Mouse (Mus musculus): ENCODE results near the gene Yy1. TPM values are rescaled to one million over a fixed set of nuclear protein-coding genes. Genes with fewer than 3 reads are reported as not detected.

The Yy1 gene
- total and polyA plus RNA-seq, 3 experiments = 34.9 to 62.4 (median 52.1) TPM

DNA sequence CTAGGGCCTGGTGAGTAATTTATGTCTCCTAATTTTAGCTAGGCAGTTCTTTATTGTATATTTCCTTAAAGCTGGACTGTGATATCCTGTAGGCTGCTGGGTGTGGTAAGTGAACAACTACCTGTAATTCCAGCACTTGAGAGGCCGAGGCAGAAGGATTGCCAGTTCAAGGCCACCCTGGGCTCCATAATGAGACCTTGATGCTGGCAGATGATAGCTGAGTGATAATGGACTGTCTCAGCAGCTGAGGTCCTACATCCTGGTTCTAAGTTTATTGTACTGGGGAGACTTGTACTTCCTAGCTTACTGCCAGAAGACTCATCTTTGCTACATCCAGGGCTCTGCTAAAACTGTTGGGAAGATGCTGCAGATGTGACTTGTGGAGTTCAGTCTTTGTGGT lies 17.0 kb downstream of the Yy1 start:
- Histone ChIP-seq H3K27ac (ENCODE audit: control insufficient read depth, low read depth, low read length) (no peak overlapping the region), H3K36me3 (ENCODE audit: control insufficient read depth in 1 of 2, insufficient read depth in 2 of 2, low read length in 2 of 2) (peaks cover 27 to 51% of the 10 kb centered on the region in 2 experiments), H3K9me3 (replicated peaks; ENCODE audit: insufficient read depth, low read length) (no peaks in the 10 kb centered on the region), H3K79me2 (ENCODE audit: control insufficient read depth, insufficient read depth, low read length, poor library complexity) (peaks cover 84% of the 10 kb centered on the region), H3K4me3 (ENCODE audit: control insufficient read depth in 1 of 2, insufficient read depth in 1 of 2, low read depth in 2 of 2, low read length in 2 of 2) (no peak overlapping the region), H3K27me3 (ENCODE audit: control insufficient read depth in 1 of 2, insufficient read depth in 2 of 2, low read length in 2 of 2) (no peaks in the 10 kb centered on the region), H3K4me1 (ENCODE audit: control insufficient read depth in 1 of 2, insufficient read depth in 2 of 2, low read length in 2 of 2) (peaks cover 10 to 22% of the 10 kb centered on the region in 2 experiments), H3K9ac (ENCODE audit: control insufficient read depth, low read depth, low read length, poor library complexity, severe bottlenecking) (no peak overlapping the region)
- TF ChIP-seq UBTF (IDR thresholded peaks at IDR 0.05; ENCODE audit: borderline replicate concordance, insufficient read depth, low read depth, low read length) (no peak), EP300 (IDR thresholded peaks at IDR 0.05; ENCODE audit: low read depth in 1 of 2, low read length in 2 of 2) (no peak)
- DNase-seq (ENCODE audit: low read depth, low spot score) = no peak

- DNase-seq (ENCODE audit: low read depth, low spot score) = no peak
- no peaks in the 10 kb centered on the region for H3K9me3 ChIP-seq (replicated peaks; ENCODE audit: insufficient read depth, low read length)
- no peak overlapping the region for H3K4me3 ChIP-seq (ENCODE audit: control insufficient read depth in 1 of 2, insufficient read depth in 1 of 2, low read depth in 2 of 2, low read length in 2 of 2)
- H3K9ac ChIP-seq (ENCODE audit: control insufficient read depth, low read depth, low read length, poor library complexity, severe bottlenecking) = no peak overlapping the region
- TF ChIP-seq MYC (IDR thresholded peaks at IDR 0.05; ENCODE audit: low read depth, low read length) (no peak), E2F4 (IDR thresholded peaks at IDR 0.05; ENCODE audit: borderline replicate concordance, low read depth, low read length) (no peak), MEF2A (IDR thresholded peaks at IDR 0.05; ENCODE audit: extremely low read depth, insufficient replicate concordance, low read depth, low read length, poor library complexity, severe bottlenecking) (no peak), EP300 (IDR thresholded peaks at IDR 0.05; ENCODE audit: low read depth in 1 of 2, low read length in 2 of 2) (no peak), MXI1 (IDR thresholded peaks at IDR 0.05; ENCODE audit: low read depth, low read length) (no peak), JUND (IDR thresholded peaks at IDR 0.05; ENCODE audit: low read depth, low read length) (no peak), POLR2AphosphoS2 (IDR thresholded peaks at IDR 0.05; ENCODE audit: low read length) (no peak), GABPA (IDR thresholded peaks at IDR 0.05; ENCODE audit: low read depth, low read length) (no peak)
- no peaks in the 10 kb centered on the region for H3K27me3 ChIP-seq (ENCODE audit: control insufficient read depth in 1 of 2, insufficient read depth in 2 of 2, low read length in 2 of 2)
- H3K79me2 ChIP-seq (ENCODE audit: control insufficient read depth, insufficient read depth, low read length, poor library complexity) = peaks cover 79% of the 10 kb centered on the region
- H3K4me1 ChIP-seq (ENCODE audit: control insufficient read depth in 1 of 2, insufficient read depth in 2 of 2, low read length in 2 of 2) = peaks cover 10 to 22% of the 10 kb centered on the region in 2 experiments
- H3K27ac ChIP-seq (ENCODE audit: control insufficient read depth, low read depth, low read length) = no peak overlapping the region
- peaks cover 27 to 52% of the 10 kb centered on the region in 2 experiments for H3K36me3 ChIP-seq (ENCODE audit: control insufficient read depth in 1 of 2, insufficient read depth in 2 of 2, low read length in 2 of 2)
Observed at GRCm38 (mm10) chr12:108810309-108810708, 17.5 kb downstream of the Yy1 start.

- Histone ChIP-seq H3K9ac (ENCODE audit: control insufficient read depth, low read depth, low read length, poor library complexity, severe bottlenecking) (no peak overlapping the region), H3K4me3 (ENCODE audit: control insufficient read depth in 1 of 2, insufficient read depth in 1 of 2, low read depth in 2 of 2, low read length in 2 of 2) (no peak overlapping the region), H3K79me2 (ENCODE audit: control insufficient read depth, insufficient read depth, low read length, poor library complexity) (peaks cover 71% of the 10 kb centered on the region), H3K9me3 (replicated peaks; ENCODE audit: insufficient read depth, low read length) (no peaks in the 10 kb centered on the region), H3K27ac (ENCODE audit: control insufficient read depth, low read depth, low read length) (no peak overlapping the region), H3K36me3 (ENCODE audit: control insufficient read depth in 1 of 2, insufficient read depth in 2 of 2, low read length in 2 of 2) (peaks cover 27 to 53% of the 10 kb centered on the region in 2 experiments), H3K4me1 (ENCODE audit: control insufficient read depth in 1 of 2, insufficient read depth in 2 of 2, low read length in 2 of 2) (peaks cover 10 to 21% of the 10 kb centered on the region in 2 experiments), H3K27me3 (ENCODE audit: control insufficient read depth in 1 of 2, insufficient read depth in 2 of 2, low read length in 2 of 2) (no peaks in the 10 kb centered on the region)
- TF ChIP-seq MXI1 (IDR thresholded peaks at IDR 0.05; ENCODE audit: low read depth, low read length) = no peak
- peak; percentile 41 for TF ChIP-seq SMC3 (IDR thresholded peaks at IDR 0.05; ENCODE audit: low read depth, low read length)
- no peak for TF ChIP-seq MAZ (IDR thresholded peaks at IDR 0.05; ENCODE audit: low read depth, low read length)
- peak; percentile 40; the same call in 1 of the 2 replicates for TF ChIP-seq ELF1 (IDR thresholded peaks at IDR 0.05; ENCODE audit: low read depth, low read length)
- peak; percentile 53; the same call in 1 of the 2 replicates for TF ChIP-seq GABPA (IDR thresholded peaks at IDR 0.05; ENCODE audit: low read depth, low read length)
- peak; percentile 40 for TF ChIP-seq RAD21 (IDR thresholded peaks at IDR 0.05; ENCODE audit: low read depth, low read length)
- TF ChIP-seq CTCF (IDR thresholded peaks at IDR 0.05 in 2 of 3, conservative IDR thresholded peaks at IDR 0.05 in 1 of 3; ENCODE audit: control insufficient read depth in 1 of 3, insufficient read depth in 1 of 3, low read depth in 2 of 3, low read length in 3 of 3, poor library complexity in 1 of 3, severe bottlenecking in 1 of 3) = peak; percentile 49 to 71 (median 62)
- peak; percentile 71 for DNase-seq (ENCODE audit: low read depth, low spot score)
Observed at GRCm38 (mm10) chr12:108811133-108811532, 18.4 kb downstream of the Yy1 start.
